Mouse (Mus musculus) bone marrow macrophage, adult 2 months (primary cell): ENCODE results near the gene Stk32c. TPM values are rescaled to one million over a fixed set of nuclear protein-coding genes. Genes with fewer than 3 reads are reported as not detected.

ENCODE experiments used
- H3K27ac ChIP-seq: 2 replicates; pipeline ENCODE4 v1.5.1; 2012; ENCODE audit warnings: low read depth, low read length; ENCODE audit not compliant: insufficient read depth
- H3K4me1 ChIP-seq: 2 replicates; pipeline ENCODE4 v1.6.1; 2012; ENCODE audit warnings: low read length; ENCODE audit not compliant: control insufficient read depth, insufficient read depth
- H3K4me3 ChIP-seq: 2 replicates; pipeline ENCODE4 v1.5.1; 2012; ENCODE audit warnings: mild to moderate bottlenecking, low read length, moderate library complexity; ENCODE audit not compliant: insufficient read depth
- CTCF ChIP-seq: IDR thresholded peaks from 2 replicates; pipeline ENCODE4 v1.5.1; 2012; ENCODE audit warnings: low read depth, mild to moderate bottlenecking, low read length, moderate library complexity
- POLR2A ChIP-seq: IDR thresholded peaks from 2 replicates; pipeline ENCODE4 v1.6.1; 2012; ENCODE audit warnings: mild to moderate bottlenecking, low read depth, low read length, borderline replicate concordance
- polyA plus RNA-seq: library from polyadenylated mRNA; stranded (reverse); fragments of >200 nt; gene quantifications from 2 replicates; pipeline ENCODE4 v1.2.4, GENCODE M21; 2012; ENCODE audit not compliant: missing spikeins, insufficient read depth, insufficient read length

Gene Stk32c
- polyA plus RNA-seq, 1 experiment, result not detected

DNA sequence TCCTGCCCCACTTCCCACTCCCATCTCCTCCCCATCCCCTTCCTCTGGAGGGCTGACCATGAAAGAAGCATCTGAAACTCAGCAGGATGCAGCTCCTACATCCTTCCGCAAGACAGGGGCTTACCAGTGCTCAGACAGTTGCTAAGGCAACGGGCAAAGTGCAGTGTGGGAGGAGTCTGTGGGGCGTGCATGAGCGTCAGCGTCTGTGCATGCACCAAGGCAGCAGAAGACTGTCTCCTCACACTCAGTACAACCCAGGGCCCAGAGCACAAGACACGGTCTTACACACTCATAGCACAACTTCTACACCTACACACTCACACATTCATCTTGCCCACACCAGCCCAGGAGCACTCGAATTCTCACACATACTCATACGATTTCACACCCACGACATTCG, 62.0 kb downstream of the Stk32c start:
- H3K27ac ChIP-seq, result no peak overlapping the region
- H3K4me3 ChIP-seq, result no peak overlapping the region
- TF ChIP-seq CTCF, result no peak
- no peak for TF ChIP-seq POLR2A
- H3K4me1 ChIP-seq, result peaks cover 14% of the 10 kb centered on the region

DNA sequence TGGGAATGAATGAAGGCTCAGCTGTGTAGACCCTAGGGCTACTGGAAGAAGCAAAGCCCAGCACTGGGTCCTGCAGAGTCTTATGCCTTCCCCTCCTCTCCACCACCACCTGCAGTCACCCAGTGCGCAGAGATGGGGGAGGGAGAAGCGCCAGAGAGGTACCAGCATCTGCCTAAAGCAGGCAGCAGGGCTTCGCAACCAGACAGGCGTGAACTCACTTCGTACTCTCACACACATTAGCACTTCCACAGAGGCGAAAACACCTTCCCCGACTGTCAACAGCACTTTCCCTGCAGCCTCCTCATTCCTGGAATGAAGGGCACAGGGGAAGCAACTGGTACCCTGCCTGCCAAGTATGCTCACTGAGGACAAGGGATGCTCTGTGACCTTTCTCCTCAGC, 63.7 kb downstream of the Stk32c start:
- no peak overlapping the region for H3K27ac ChIP-seq
- H3K4me1 ChIP-seq, result peaks cover 24% of the 10 kb centered on the region
- H3K4me3 ChIP-seq, result no peak overlapping the region
- no peak for TF ChIP-seq CTCF
- no peak for TF ChIP-seq POLR2A

GRCm38 (mm10) chr7:139147360-139147759, 65.7 kb downstream of the Stk32c start:
- no peak overlapping the region for H3K27ac ChIP-seq
- H3K4me3 ChIP-seq, result no peak overlapping the region
- TF ChIP-seq POLR2A (no peak), CTCF (no peak)
- peaks cover 24% of the 10 kb centered on the region for H3K4me1 ChIP-seq

- no peak overlapping the region for H3K4me3 ChIP-seq
- H3K27ac ChIP-seq, result peak overlapping the region; percentile 35; the same call in 1 of the 2 replicates
- TF ChIP-seq POLR2A, result no peak
- TF ChIP-seq CTCF, result no peak
These were observed 67.2 kb downstream of the Stk32c start for GRCm38 (mm10) chr7:139145891-139146290.

DNA sequence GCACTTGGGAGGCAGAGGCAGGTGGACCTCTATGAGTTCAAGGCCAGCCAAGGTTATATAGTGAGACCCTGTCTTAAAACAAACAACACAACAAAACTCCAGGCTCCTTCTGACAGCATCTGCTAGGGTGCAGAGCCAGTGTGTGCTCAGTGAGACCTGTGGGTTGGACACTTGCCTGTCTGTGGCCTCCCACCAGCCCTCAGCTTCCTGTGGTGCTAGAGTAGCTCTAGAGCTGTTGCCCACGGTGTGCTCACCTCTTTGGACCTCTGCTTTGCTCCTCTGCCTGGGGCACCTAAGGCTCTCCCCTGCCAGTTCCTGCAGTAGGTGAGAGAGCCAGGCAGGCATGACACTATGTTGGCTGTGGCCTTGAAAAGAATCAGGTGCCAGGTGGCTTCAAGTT, 69.3 kb downstream of the Stk32c start:
- H3K4me1 ChIP-seq, result peaks cover 24% of the 10 kb centered on the region
- TF ChIP-seq CTCF (no peak), POLR2A (no peak)

More at GRCm38 (mm10) chr7:139145891-139146290, 67.2 kb downstream of the Stk32c start:
- H3K4me1 ChIP-seq, result peaks cover 24% of the 10 kb centered on the region

GRCm38 (mm10) chr7:139139921-139140461, 73.1 kb downstream of the Stk32c start:
- Histone ChIP-seq H3K4me1 (peaks cover 3% of the 10 kb centered on the region), H3K27ac (no peak overlapping the region), H3K4me3 (no peak overlapping the region)
- no peak for TF ChIP-seq CTCF
- TF ChIP-seq POLR2A, result no peak

More for the DNA sequence above, 69.3 kb downstream of the Stk32c start:
- Histone ChIP-seq H3K4me3 (no peak overlapping the region), H3K27ac (no peak overlapping the region)

DNA sequence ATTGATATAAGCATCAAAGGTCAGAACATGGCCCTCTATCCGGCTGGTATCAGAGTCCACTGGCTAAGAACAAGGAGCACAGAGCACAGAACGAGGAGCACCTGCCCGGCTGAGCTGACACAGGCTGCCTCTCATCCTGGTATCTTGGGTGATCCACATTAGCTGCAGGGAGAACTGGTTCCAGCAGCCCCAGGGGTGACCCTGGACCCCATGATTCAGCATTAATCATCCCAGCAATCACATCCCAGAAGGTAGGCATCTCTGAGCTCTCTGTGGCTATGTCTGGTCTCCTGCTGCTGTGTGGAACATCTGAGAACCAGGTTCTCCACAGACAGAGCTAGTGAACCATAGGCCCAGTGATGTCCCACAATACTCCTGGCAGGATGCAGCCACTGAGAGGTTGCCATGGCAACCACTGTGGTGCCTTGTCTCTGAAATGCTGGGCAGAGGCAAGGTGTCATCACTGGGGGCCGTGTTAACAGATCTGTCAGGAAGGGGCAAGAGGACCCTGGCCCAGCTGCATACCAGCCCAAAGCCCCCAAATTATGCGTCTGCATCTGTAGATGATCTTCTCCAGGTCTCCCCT, 76.1 kb downstream of the Stk32c start:
- H3K27ac ChIP-seq, result no peak overlapping the region
- TF ChIP-seq POLR2A (no peak), CTCF (no peak)
- peaks cover 4% of the 10 kb centered on the region for H3K4me1 ChIP-seq
- no peak overlapping the region for H3K4me3 ChIP-seq

- TF ChIP-seq CTCF (no peak), POLR2A (no peak)
- Histone ChIP-seq H3K4me1 (peaks cover 20% of the 10 kb centered on the region), H3K4me3 (no peak overlapping the region), H3K27ac (no peak overlapping the region)
These were observed 77.9 kb downstream of the Stk32c start for GRCm38 (mm10) chr7:139135236-139135635.

- Histone ChIP-seq H3K4me3 (no peak overlapping the region), H3K27ac (no peak overlapping the region), H3K4me1 (peaks cover 27% of the 10 kb centered on the region)
- TF ChIP-seq CTCF (no peak), POLR2A (no peak)
These were observed 79.7 kb downstream of the Stk32c start for GRCm38 (mm10) chr7:139133446-139133845.

DNA sequence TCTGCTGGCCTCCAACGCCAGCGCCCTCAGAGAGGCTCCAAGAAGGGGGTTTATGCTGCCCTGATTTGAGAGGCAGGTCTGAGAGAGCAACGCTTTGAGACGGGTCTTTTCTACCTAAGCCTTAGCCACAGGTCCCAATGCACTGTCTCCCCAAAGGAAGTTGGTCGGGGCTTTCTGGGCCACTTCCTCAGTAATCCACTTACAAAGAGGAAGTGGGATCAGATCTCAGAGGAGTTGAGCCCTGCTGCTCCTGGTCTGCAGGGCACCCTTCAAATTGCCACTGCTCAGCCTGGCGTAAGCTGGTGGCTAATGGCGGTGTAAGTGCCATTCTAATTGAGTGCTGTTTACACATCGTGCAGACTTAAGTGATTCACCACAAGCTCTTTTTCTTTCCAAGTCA, 81.6 kb downstream of the Stk32c start:
- peaks cover 30% of the 10 kb centered on the region for H3K4me1 ChIP-seq
- no peak for TF ChIP-seq CTCF
- no peak for TF ChIP-seq POLR2A
- peak overlapping the region; percentile 41; the same call in 1 of the 2 replicates for H3K27ac ChIP-seq
- H3K4me3 ChIP-seq, result no peak overlapping the region
